Mouse (Mus musculus): ENCODE results near the gene Mmp25.

Mmp25 gene

GRCm38 (mm10) chr17:23661526-23661925 is 16.4 kb upstream of the Mmp25 start:
- no peak for DNase-seq

- no peak for DNase-seq
These were observed 15.8 kb upstream of the Mmp25 start for GRCm38 (mm10) chr17:23660876-23661200.

- peak; percentile 36 to 66 for DNase-seq
These were observed 15.2 kb upstream of the Mmp25 start, which contains the start of gene Bicdl2 for GRCm38 (mm10) chr17:23660117-23660875. Bicdl2 (plus strand) TSS chr17:23660506.

- DNase-seq, result no peak
These were observed 13.4 kb upstream of the Mmp25 start for GRCm38 (mm10) chr17:23658450-23658849.

- no peak for DNase-seq
These were observed 9.3 kb upstream of the Mmp25 start for GRCm38 (mm10) chr17:23654410-23654809.

GRCm38 (mm10) chr17:23654001-23654400 is 8.9 kb upstream of the Mmp25 start:
- no peak for DNase-seq

GRCm38 (mm10) chr17:23653324-23653723 is 8.2 kb upstream of the Mmp25 start:
- DNase-seq, result no peak

GRCm38 (mm10) chr17:23651363-23651762 is 6.3 kb upstream of the Mmp25 start:
- DNase-seq, result no peak

GRCm38 (mm10) chr17:23645894-23646293 is 817 bp upstream of the Mmp25 start:
- DNase-seq, result no peak

GRCm38 (mm10) chr17:23631241-23631640 is 13.8 kb downstream of the Mmp25 start:
- DNase-seq, result no peak

- peak; percentile 76 to 80 for DNase-seq
These were observed 14.7 kb downstream of the Mmp25 start for GRCm38 (mm10) chr17:23630195-23631020.

- no peak for DNase-seq
These were observed 17.3 kb downstream of the Mmp25 start for GRCm38 (mm10) chr17:23627813-23628212.

- no peak for DNase-seq
These were observed 24.7 kb downstream of the Mmp25 start for GRCm38 (mm10) chr17:23620351-23620750.

GRCm38 (mm10) chr17:23617087-23617486 is 28.0 kb downstream of the Mmp25 start:
- no peak for DNase-seq

- peak; percentile 76 for DNase-seq
These were observed 34.7 kb downstream of the Mmp25 start for GRCm38 (mm10) chr17:23610361-23610800.

GRCm38 (mm10) chr17:23609612-23610011 is 35.5 kb downstream of the Mmp25 start:
- peak; percentile 52 to 67 for DNase-seq

- no peak for DNase-seq
These were observed 39.9 kb downstream of the Mmp25 start for GRCm38 (mm10) chr17:23605220-23605619.

GRCm38 (mm10) chr17:23604394-23604793 is 40.7 kb downstream of the Mmp25 start:
- no peak for DNase-seq

- no peak for DNase-seq
These were observed 41.5 kb downstream of the Mmp25 start for GRCm38 (mm10) chr17:23603542-23603941.

- no peak for DNase-seq
These were observed 42.0 kb downstream of the Mmp25 start for GRCm38 (mm10) chr17:23603077-23603476.

GRCm38 (mm10) chr17:23601836-23602585 is 43.1 kb downstream of the Mmp25 start:
- DNase-seq, result no peak

GRCm38 (mm10) chr17:23600641-23601622 is 44.1 kb downstream of the Mmp25 start, which contains the start of gene Zscan10:
Zscan10 (plus strand) TSS chr17:23600856.
- no peak for DNase-seq
